Mouse (Mus musculus) MEL (cell line): ENCODE data around the gene Alpk1. TPM values are rescaled to one million over a fixed set of nuclear protein-coding genes. Genes with fewer than 3 reads are reported as not detected.

ENCODE experiments used
- DNase-seq: peaks from one replicate; pipeline ENCODE4 v3.0.0; 2011; ENCODE audit warnings: low read depth, low spot score
- H3K27ac ChIP-seq: 2 replicates; pipeline ENCODE4 v1.5.1; 2012; ENCODE audit warnings: low read depth, mild to moderate bottlenecking, control low read depth, low read length, moderate library complexity; ENCODE audit not compliant: control insufficient read depth
- H3K27me3 ChIP-seq, 2 experiments: fragments of 150-350 bp in 1 of 2; sonication (generic) in 1 of 2; 2 replicates each; pipeline ENCODE4 v1.6.1; 2012; ENCODE audit warnings: low read length in 2 of 2, mild to moderate bottlenecking in 2 of 2, improper control_type of control experiment in 1 of 2, moderate library complexity in 1 of 2; ENCODE audit not compliant: insufficient read depth in 2 of 2, control insufficient read depth in 1 of 2
- H3K36me3 ChIP-seq, 2 experiments: 2 replicates each; pipeline ENCODE4 v1.6.1; 2012 to 2014; ENCODE audit warnings: low read length in 2 of 2, improper control_type of control experiment in 1 of 2, inconsistent platforms in 1 of 2, mild to moderate bottlenecking in 1 of 2; ENCODE audit not compliant: insufficient read depth in 2 of 2, control insufficient read depth in 1 of 2
- H3K4me1 ChIP-seq, 2 experiments: fragments of 150-350 bp in 1 of 2; sonication (generic) in 1 of 2; 2 replicates each; pipeline ENCODE4 v1.6.1; 2012; ENCODE audit warnings: low read length in 2 of 2, improper control_type of control experiment in 1 of 2, mild to moderate bottlenecking in 1 of 2; ENCODE audit not compliant: insufficient read depth in 2 of 2, control insufficient read depth in 1 of 2
- H3K4me3 ChIP-seq, 2 experiments: fragments of 150-350 bp in 1 of 2; sonication (generic) in 1 of 2; 2 replicates each; pipeline ENCODE4 v1.5.1; 2012; ENCODE audit warnings: low read depth in 2 of 2, low read length in 2 of 2, mild to moderate bottlenecking in 2 of 2, moderate library complexity in 2 of 2, control low read depth in 1 of 2, improper control_type of control experiment in 1 of 2; ENCODE audit not compliant: control insufficient read depth in 1 of 2, insufficient read depth in 1 of 2
- H3K79me2 ChIP-seq: 2 replicates; pipeline ENCODE4 v1.6.1; 2012; ENCODE audit warnings: mild to moderate bottlenecking, low read length, moderate library complexity; ENCODE audit not compliant: control insufficient read depth, poor library complexity, insufficient read depth
- H3K9ac ChIP-seq: 2 replicates; pipeline ENCODE4 v1.6.1; 2012; ENCODE audit warnings: low read depth, mild to moderate bottlenecking, control low read depth, low read length, moderate library complexity; ENCODE audit not compliant: control insufficient read depth, poor library complexity, severe bottlenecking
- H3K9me3 ChIP-seq: fragments of 150-350 bp; sonication (generic); replicated peaks from 2 replicates; pipeline ENCODE4 v1.6.1; 2012; ENCODE audit warnings: mild to moderate bottlenecking, low read length, improper control_type of control experiment, moderate library complexity; ENCODE audit not compliant: insufficient read depth
- BHLHE40 ChIP-seq: IDR thresholded peaks from 2 replicates; pipeline ENCODE4 v1.6.1; 2012; ENCODE audit warnings: low read depth, mild to moderate bottlenecking, inconsistent platforms, low read length, improper control_type of control experiment, borderline replicate concordance
- CHD2 ChIP-seq: IDR thresholded peaks from 2 replicates; pipeline ENCODE4 v1.6.1; 2011; ENCODE audit warnings: low read length, improper control_type of control experiment
- CTCF ChIP-seq, 3 experiments: IDR thresholded peaks in 2 of 3; conservative IDR thresholded peaks in 1 of 3; 2 replicates each; pipeline ENCODE4 v1.5.1; 2011 to 2012; ENCODE audit warnings: low read length in 3 of 3, low read depth in 2 of 3, mild to moderate bottlenecking in 2 of 3, improper control_type of control experiment in 1 of 3, inconsistent platforms in 1 of 3, mixed read lengths in 1 of 3, moderate library complexity in 1 of 3; ENCODE audit not compliant: control insufficient read depth in 1 of 3, insufficient read depth in 1 of 3, poor library complexity in 1 of 3, severe bottlenecking in 1 of 3
- ELF1 ChIP-seq: IDR thresholded peaks from 2 replicates; pipeline ENCODE4 v1.6.1; 2014; ENCODE audit warnings: low read depth, mild to moderate bottlenecking, inconsistent platforms, low read length, improper control_type of control experiment, moderate library complexity
- ETS1 ChIP-seq: IDR thresholded peaks from 2 replicates; pipeline ENCODE4 v1.6.1; 2012; ENCODE audit warnings: low read depth, mild to moderate bottlenecking, inconsistent platforms, low read length, improper control_type of control experiment, moderate library complexity
- KAT2A ChIP-seq: conservative IDR thresholded peaks from 2 replicates; pipeline ENCODE4 v1.6.1; 2012; ENCODE audit warnings: low read depth, low read length, improper control_type of control experiment, inconsistent platforms
- MAFK ChIP-seq: IDR thresholded peaks from 2 replicates; pipeline ENCODE4 v1.6.1; 2011; ENCODE audit warnings: low read depth, mild to moderate bottlenecking, low read length, improper control_type of control experiment, borderline replicate concordance
- MAX ChIP-seq: IDR thresholded peaks from 2 replicates; pipeline ENCODE4 v1.6.1; 2011; ENCODE audit warnings: low read length, improper control_type of control experiment
- MAZ ChIP-seq: IDR thresholded peaks from 2 replicates; pipeline ENCODE4 v1.6.1; 2012; ENCODE audit warnings: low read depth, mild to moderate bottlenecking, inconsistent platforms, low read length, improper control_type of control experiment
- MEF2A ChIP-seq: IDR thresholded peaks from 2 replicates; pipeline ENCODE4 v1.6.1; 2014; ENCODE audit warnings: low read depth, mild to moderate bottlenecking, inconsistent platforms, low read length, improper control_type of control experiment; ENCODE audit not compliant: poor library complexity, insufficient replicate concordance, severe bottlenecking; ENCODE audit errors: extremely low read depth
- MYB ChIP-seq: IDR thresholded peaks from 2 replicates; pipeline ENCODE4 v1.6.1; 2011; ENCODE audit warnings: mild to moderate bottlenecking, low read depth, low read length, improper control_type of control experiment
- NELFE ChIP-seq: IDR thresholded peaks from 2 replicates; pipeline ENCODE4 v1.6.1; 2011; ENCODE audit warnings: low read depth, low read length, improper control_type of control experiment
- POLR2A ChIP-seq, 2 experiments: IDR thresholded peaks; 2 replicates each; pipeline ENCODE4 v1.6.1; 2011 to 2012; ENCODE audit warnings: low read length in 2 of 2, mild to moderate bottlenecking in 2 of 2, control low read depth in 1 of 2, improper control_type of control experiment in 1 of 2, low read depth in 1 of 2, moderate library complexity in 1 of 2; ENCODE audit not compliant: control insufficient read depth in 1 of 2, insufficient read depth in 1 of 2, poor library complexity in 1 of 2
- POLR2AphosphoS2 ChIP-seq: IDR thresholded peaks from 2 replicates; pipeline ENCODE4 v1.6.1; 2011; ENCODE audit warnings: low read length, improper control_type of control experiment
- POLR2AphosphoS5 ChIP-seq: IDR thresholded peaks from 2 replicates; pipeline ENCODE4 v1.6.1; 2012; ENCODE audit warnings: low read depth, borderline replicate concordance, mild to moderate bottlenecking, inconsistent platforms, low read length, moderate library complexity, mixed read lengths
- RAD21 ChIP-seq: IDR thresholded peaks from 2 replicates; pipeline ENCODE4 v1.6.1; 2011; ENCODE audit warnings: mild to moderate bottlenecking, low read depth, low read length, improper control_type of control experiment
- RCOR1 ChIP-seq: IDR thresholded peaks from 2 replicates; pipeline ENCODE4 v1.6.1; 2012; ENCODE audit warnings: low read depth, mild to moderate bottlenecking, inconsistent platforms, low read length, improper control_type of control experiment
- SMC3 ChIP-seq: IDR thresholded peaks from 2 replicates; pipeline ENCODE4 v1.6.1; 2011; ENCODE audit warnings: low read depth, low read length, improper control_type of control experiment
- USF1 ChIP-seq: IDR thresholded peaks from 2 replicates; pipeline ENCODE4 v1.6.1; 2014; ENCODE audit warnings: low read depth, mild to moderate bottlenecking, inconsistent platforms, low read length, improper control_type of control experiment, moderate library complexity
- USF2 ChIP-seq, 2 experiments: IDR thresholded peaks; 2 replicates each; pipeline ENCODE4 v1.6.1; 2011 to 2012; ENCODE audit warnings: improper control_type of control experiment in 2 of 2, low read length in 2 of 2, borderline replicate concordance in 1 of 2, inconsistent platforms in 1 of 2, low read depth in 1 of 2, mild to moderate bottlenecking in 1 of 2; ENCODE audit not compliant: insufficient read depth in 1 of 2
- polyA plus RNA-seq, 2 experiments: library from polyadenylated mRNA; stranded (reverse) in 1 of 2; unstranded in 1 of 2; fragments of >175 nt in 1 of 2; fragments of >200 nt in 1 of 2; gene quantifications; 2 replicates each; pipeline versions ENCODE4 v1.2.1 to v1.2.4; 2012; ENCODE audit warnings: low replicate concordance in 2 of 2, low read depth in 1 of 2; ENCODE audit not compliant: insufficient read length in 2 of 2, insufficient read depth in 1 of 2, missing spikeins in 1 of 2
- total RNA-seq: library from RNA; depleted of rRNA; stranded (reverse); fragments of 300-350 nt; gene quantifications from 2 replicates; pipeline ENCODE4 v1.2.3, GENCODE M21; 2012

Alpk1 gene
- total and polyA plus RNA-seq, 3 experiments, result 1.8 to 2.4 TPM; not detected in 1

DNA sequence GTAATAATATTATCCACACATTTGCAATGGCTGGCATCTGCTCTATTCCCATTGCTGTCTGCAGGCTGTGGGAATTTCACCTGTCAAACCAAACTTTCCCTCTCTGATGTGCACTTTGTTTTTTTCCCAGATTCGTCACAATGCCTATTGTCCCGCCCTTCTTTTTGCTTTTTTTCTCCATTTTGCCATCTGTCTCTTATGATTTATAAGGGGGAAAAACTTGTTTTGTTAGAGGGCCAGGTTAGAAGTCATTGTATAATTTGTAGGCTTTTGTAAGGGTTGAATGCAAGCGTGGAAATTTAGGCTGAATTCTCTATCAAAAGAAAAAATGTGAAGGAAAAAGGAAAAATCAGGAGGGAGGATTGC is 145.4 kb downstream of the Alpk1 start:
- Histone ChIP-seq H3K36me3 (no peaks in the 10 kb centered on the region), H3K9ac (no peak overlapping the region), H3K4me1 (no peaks in the 10 kb centered on the region), H3K27ac (no peak overlapping the region), H3K79me2 (no peaks in the 10 kb centered on the region), H3K9me3 (no peaks in the 10 kb centered on the region), H3K27me3 (peaks cover 4 to 14% of the 10 kb centered on the region in 2 experiments), H3K4me3 (no peak overlapping the region)
- DNase-seq, result no peak
- TF ChIP-seq MEF2A, result no peak
- TF ChIP-seq POLR2AphosphoS5, result no peak
- no peak for TF ChIP-seq SMC3
- TF ChIP-seq MYB, result no peak

DNA sequence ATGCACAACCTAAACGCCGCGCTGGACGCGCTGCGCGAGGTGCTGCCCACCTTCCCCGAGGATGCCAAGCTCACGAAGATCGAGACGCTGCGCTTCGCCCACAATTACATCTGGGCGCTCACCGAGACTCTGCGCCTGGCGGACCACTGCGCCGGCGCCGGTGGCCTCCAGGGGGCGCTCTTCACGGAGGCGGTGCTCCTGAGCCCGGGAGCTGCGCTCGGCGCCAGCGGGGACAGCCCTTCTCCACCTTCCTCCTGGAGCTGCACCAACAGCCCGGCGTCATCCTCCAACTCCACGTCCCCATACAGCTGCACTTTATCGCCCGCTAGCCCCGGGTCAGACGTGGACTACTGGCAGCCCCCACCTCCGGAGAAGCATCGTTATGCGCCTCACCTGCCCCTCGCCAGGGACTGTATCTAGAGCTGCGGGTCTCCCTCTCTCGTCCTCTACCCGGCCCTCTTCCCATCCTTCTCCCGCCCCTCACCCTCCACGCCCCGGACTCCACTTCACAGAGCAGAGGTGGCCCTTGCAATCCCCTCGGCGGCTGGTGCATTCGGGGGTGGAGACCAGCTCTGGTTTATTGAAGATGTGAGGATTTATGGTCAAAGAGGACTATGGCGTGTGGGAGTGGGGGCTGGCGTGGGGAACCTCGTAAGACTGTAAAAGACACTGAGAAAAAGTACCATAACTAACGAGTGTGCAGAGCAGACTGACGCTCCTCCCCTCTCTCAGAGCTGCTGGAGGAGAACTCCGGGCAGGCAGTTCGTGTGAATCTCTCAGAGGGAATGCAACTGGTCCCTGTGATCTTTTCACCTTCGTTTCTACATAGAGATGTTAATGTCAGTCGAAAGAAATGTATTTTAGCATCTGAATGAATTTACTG is 146.0 kb downstream of the Alpk1 start:
- H3K4me3 ChIP-seq, result peak overlapping the region in 1 of 2 experiments; percentile 13; a peak in 1 of 4 replicates
- H3K27me3 ChIP-seq, result peaks cover 4 to 14% of the 10 kb centered on the region in 2 experiments
- no peaks in the 10 kb centered on the region for H3K79me2 ChIP-seq
- H3K4me1 ChIP-seq, result no peaks in the 10 kb centered on the region
- no peaks in the 10 kb centered on the region for H3K9me3 ChIP-seq
- H3K27ac ChIP-seq, result no peak overlapping the region
- no peaks in the 10 kb centered on the region for H3K36me3 ChIP-seq
- peak; percentile 63 for DNase-seq
- no peak overlapping the region for H3K9ac ChIP-seq
- TF ChIP-seq CTCF (IDR thresholded peaks at IDR 0.05 in 2 of 3, conservative IDR thresholded peaks at IDR 0.05 in 1 of 3; ENCODE audit: control insufficient read depth in 1 of 3, insufficient read depth in 1 of 3, low read depth in 2 of 3, low read length in 3 of 3, poor library complexity in 1 of 3, severe bottlenecking in 1 of 3) (peak; percentile 57 to 88 (median 68)), RAD21 (peak; percentile 21; the same call in 1 of the 2 replicates), SMC3 (peak; percentile 55), ETS1 (no peak), KAT2A (no peak)
- TF ChIP-seq, all 39 proteins: peak for 3

DNA sequence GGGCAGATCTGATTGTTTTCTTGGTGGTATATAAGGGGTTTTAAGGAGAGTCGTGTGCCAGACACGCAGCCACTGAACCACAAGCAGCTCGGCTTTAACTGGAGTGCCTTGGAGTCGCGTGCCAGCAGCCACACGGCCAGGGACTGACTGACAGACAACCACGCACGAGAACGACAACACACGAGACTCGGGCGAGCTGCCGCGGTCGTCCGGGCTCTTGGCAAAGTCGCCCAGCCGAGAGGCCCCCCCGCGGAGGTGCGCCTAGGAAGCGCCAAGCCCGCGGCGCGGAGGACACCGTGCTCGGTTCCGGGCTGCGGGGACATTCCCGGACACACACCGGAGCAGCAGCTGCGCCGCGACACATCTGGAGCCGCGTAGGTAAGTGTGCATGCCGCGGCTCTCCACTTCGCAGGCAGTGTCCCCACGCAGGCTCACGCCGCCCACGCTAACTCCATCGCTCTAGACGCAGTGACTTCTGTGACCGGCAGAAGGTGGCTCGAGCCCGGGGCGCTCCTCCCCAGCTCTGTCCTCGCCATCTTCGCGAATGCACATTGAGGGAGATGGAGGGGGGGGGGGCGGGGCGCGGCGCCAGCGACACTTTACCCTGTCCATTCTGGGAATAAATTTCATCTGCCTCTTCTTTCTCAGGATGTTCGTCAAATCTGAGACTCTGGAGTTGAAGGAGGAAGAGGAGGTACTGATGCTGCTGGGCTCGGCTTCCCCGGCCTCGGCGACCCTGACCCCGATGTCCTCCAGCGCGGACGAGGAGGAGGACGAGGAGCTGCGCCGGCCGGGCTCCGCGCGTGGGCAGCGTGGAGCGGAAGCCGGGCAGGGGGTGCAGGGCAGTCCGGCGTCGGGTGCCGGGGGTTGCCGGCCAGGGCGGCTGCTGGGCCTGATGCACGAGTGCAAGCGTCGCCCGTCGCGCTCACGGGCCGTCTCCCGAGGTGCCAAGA is 147.0 kb downstream of the Alpk1 start, which contains the start of gene Neurog2:
TSS of gene Neurog2 (plus strand) at position 56 of the 953 bp plus-strand sequence.
- no peak within 1 kb of the TSS for H3K27ac ChIP-seq
- no peaks in the 10 kb centered on the region for H3K36me3 ChIP-seq
- H3K9ac ChIP-seq, result no peak within 1 kb of the TSS
- no peaks in the 10 kb centered on the region for H3K79me2 ChIP-seq
- DNase-seq, result peak; percentile 33
- peak within 1 kb of the TSS; percentile 33 to 50 for H3K4me3 ChIP-seq
- H3K4me1 ChIP-seq, result no peaks in the 10 kb centered on the region
- H3K9me3 ChIP-seq, result no peaks in the 10 kb centered on the region
- H3K27me3 ChIP-seq, result peaks cover 4 to 14% of the 10 kb centered on the region in 2 experiments
- TF ChIP-seq MAZ, result no peak
- TF ChIP-seq RAD21, result no peak
- TF ChIP-seq MAFK, result no peak
- TF ChIP-seq MAX, result no peak
- TF ChIP-seq BHLHE40, result no peak
- TF ChIP-seq POLR2AphosphoS5, result no peak
- no peak for TF ChIP-seq ELF1
- no peak for TF ChIP-seq USF1
- no peak for TF ChIP-seq RCOR1
- no peak for TF ChIP-seq CHD2
- TF ChIP-seq POLR2AphosphoS2, result no peak
- no peak for TF ChIP-seq NELFE
- no peak for TF ChIP-seq CTCF (IDR thresholded peaks at IDR 0.05 in 2 of 3, conservative IDR thresholded peaks at IDR 0.05 in 1 of 3; ENCODE audit: control insufficient read depth in 1 of 3, insufficient read depth in 1 of 3, low read depth in 2 of 3, low read length in 3 of 3, poor library complexity in 1 of 3, severe bottlenecking in 1 of 3)
- TF ChIP-seq USF2 (IDR thresholded peaks at IDR 0.05; ENCODE audit: borderline replicate concordance in 1 of 2, insufficient read depth in 1 of 2, low read depth in 1 of 2, low read length in 2 of 2), result no peak
- no peak for TF ChIP-seq POLR2A (IDR thresholded peaks at IDR 0.05; ENCODE audit: control insufficient read depth in 1 of 2, insufficient read depth in 1 of 2, low read depth in 1 of 2, low read length in 2 of 2, poor library complexity in 1 of 2)
